Mouse (Mus musculus): ENCODE measurements around the gene Ttc23.

- TF ChIP-seq CTCF (IDR thresholded peaks at IDR 0.05; ENCODE audit: extremely low read depth, insufficient read length, insufficient replicate concordance, low read depth, low read length) (no peak), POLR2A (IDR thresholded peaks at IDR 0.05; ENCODE audit: low read depth, low read length) (no peak)
Observed at GRCm38 (mm10) chr7:67619836-67620235, 27.4 kb upstream of the Ttc23 start.
